Mouse (Mus musculus) liver, adult 2 months (tissue): Measurements from ENCODE around the gene Rassf1.

Experiments used
- CTCF ChIP-seq: fragments of 200-500 bp; IDR thresholded peaks from 2 replicates; pipeline ENCODE4 v1.5.1; 2011; ENCODE audit warnings: low read depth, low read length, control low read depth
- POLR2A ChIP-seq: fragments of 200-500 bp; IDR thresholded peaks from 2 replicates; pipeline ENCODE4 v1.6.1; 2011; ENCODE audit warnings: low read length, control low read depth; ENCODE audit not compliant: insufficient read depth; ENCODE audit errors: extremely low read depth

GRCm38 (mm10) chr9:107552690-107553393 lies 1.5 kb downstream of the Rassf1 start:
- TF ChIP-seq POLR2A = no peak
- no peak for TF ChIP-seq CTCF
